Mouse (Mus musculus) lung, postnatal 0 days (tissue): Measurements from ENCODE around the gene Rundc3a. TPM values are rescaled to one million over a fixed set of nuclear protein-coding genes. Genes with fewer than 3 reads are reported as not detected.
A peak's percentile ranks its signal among the peaks of the same experiment; 100 is the strongest.
"Not testable (repeated sequence)": the region's sequence is repeated elsewhere in the genome, so short reads cannot be mapped to it uniquely, and the experiment has no call there.

Source experiments
- ATAC-seq: fragments of 200-750 bp; cut with Nextera tagmentation; 2 replicates; pipeline ENCODE4 v1.8.0; 2017; ENCODE audit warnings: moderate library complexity
- DNase-seq: peaks from one replicate; pipeline ENCODE4 v3.0.0-alpha.2; 2016; ENCODE audit warnings: low spot score
- H3K27ac ChIP-seq: fragments of 300-500 bp; sonication (generic); 2 replicates; pipeline ENCODE4 v1.5.1; 2014; ENCODE audit warnings: antibody characterized with exemption, mild to moderate bottlenecking, low read length, mixed read lengths
- H3K27me3 ChIP-seq: fragments of 300-500 bp; sonication (generic); replicated peaks from 2 replicates; pipeline ENCODE4 v1.6.1; 2014; ENCODE audit warnings: low read length, mixed read lengths; ENCODE audit not compliant: insufficient read depth
- H3K36me3 ChIP-seq: fragments of 300-500 bp; sonication (generic); 2 replicates; pipeline ENCODE4 v1.6.1; 2014; ENCODE audit warnings: low read length, mixed read lengths; ENCODE audit not compliant: insufficient read depth
- H3K4me1 ChIP-seq: fragments of 300-500 bp; sonication (generic); 2 replicates; pipeline ENCODE4 v1.6.1; 2014; ENCODE audit warnings: antibody characterized with exemption, low read depth, low read length, mixed read lengths; ENCODE audit not compliant: insufficient read depth
- H3K4me2 ChIP-seq: fragments of 300-500 bp; sonication (generic); replicated peaks from 2 replicates; pipeline ENCODE4 v1.6.1; 2014; ENCODE audit warnings: low read depth, mild to moderate bottlenecking, low read length, moderate library complexity, mixed read lengths
- H3K4me3 ChIP-seq: fragments of 300-500 bp; sonication (generic); 2 replicates; pipeline ENCODE4 v1.5.1; 2014; ENCODE audit warnings: low read depth, low read length
- H3K9ac ChIP-seq: fragments of 300-500 bp; sonication (generic); replicated peaks from 2 replicates; pipeline ENCODE4 v1.6.1; 2014; ENCODE audit warnings: low read depth, mild to moderate bottlenecking
- H3K9me3 ChIP-seq: fragments of 300-500 bp; sonication (generic); 2 replicates; pipeline ENCODE4 v1.6.1; 2016; ENCODE audit warnings: low read length, mixed read lengths
- CTCF ChIP-seq: IDR thresholded peaks from 2 replicates; pipeline ENCODE4 v1.5.1; 2016; ENCODE audit warnings: antibody characterized with exemption, mild to moderate bottlenecking
- EP300 ChIP-seq: IDR thresholded peaks from 2 replicates; pipeline ENCODE4 v1.6.1; 2016; ENCODE audit warnings: antibody characterized with exemption, mild to moderate bottlenecking, control low read depth
- WGBS: fragments of 180-500 bp; shearing (Covaris S2); extraction: QIAGEN DNeasy Blood & Tissue Kit; methylation state at CpG from one replicate; pipeline ENCODE4 v1.1.7; 2014; 5-methylcytosine and 5-hydroxymethylcytosine counted together
- polyA plus RNA-seq: library from polyadenylated mRNA; unstranded; fragments of >200 nt; fragmentation: Nextera tagmentation; extraction: Ambion mirVana; gene quantifications from 2 replicates; pipeline ENCODE4 v1.2.1, GENCODE M21; 2015

The Rundc3a gene
- polyA plus RNA-seq, 1 experiment from 2014 or later = 1.7 TPM

DNA sequence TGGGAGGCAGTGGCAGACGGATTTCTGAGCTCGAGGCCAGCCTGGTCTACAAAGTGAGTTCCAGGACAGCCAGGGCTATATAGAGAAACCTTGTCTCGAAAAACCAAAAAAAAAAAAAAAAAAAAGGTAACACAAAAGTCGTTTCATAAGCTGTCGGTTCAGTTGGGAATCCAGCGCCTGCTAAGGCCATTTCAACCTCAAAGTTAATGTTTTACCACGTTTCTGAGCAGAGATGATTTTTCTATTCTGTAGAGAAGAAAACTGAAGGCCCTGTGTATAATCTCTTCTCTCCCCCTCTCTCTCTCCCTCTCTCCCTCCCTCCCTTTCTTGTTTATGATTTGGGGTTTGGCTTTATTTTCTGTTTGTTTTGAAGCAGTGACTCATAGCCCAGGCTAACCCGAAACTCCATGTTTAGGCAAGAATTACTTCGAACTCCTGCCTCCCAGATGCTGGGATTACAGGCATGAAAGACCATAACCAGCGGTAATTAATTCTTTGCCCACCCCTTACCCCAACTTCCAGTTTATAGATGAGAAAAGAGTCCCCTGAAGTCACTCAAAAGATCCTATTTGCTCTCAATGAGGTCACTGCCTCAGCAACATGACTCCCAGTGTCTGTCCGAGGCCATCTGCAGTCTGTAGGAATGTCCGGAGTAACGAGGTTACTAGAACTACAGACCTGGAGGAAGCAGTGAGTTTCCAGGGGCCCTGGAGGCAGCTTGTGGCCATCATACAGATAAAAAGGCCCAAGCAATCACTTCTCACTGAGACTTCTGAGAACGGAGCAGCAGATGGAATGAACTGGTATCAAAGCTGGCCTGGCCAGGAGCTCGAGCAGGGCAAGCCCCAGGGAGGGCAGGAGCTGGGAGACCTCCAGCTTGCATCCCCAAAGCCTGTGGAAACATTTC is 15.9 kb downstream of the Rundc3a start:
- peak overlapping the region; percentile 74; the same call in 1 of the 2 replicates for H3K27ac ChIP-seq
- no peak for ATAC-seq
- H3K9me3 ChIP-seq = no peaks in the 10 kb centered on the region
- H3K27me3 ChIP-seq = no peaks in the 10 kb centered on the region
- no peaks in the 10 kb centered on the region; the same call in 1 of the 2 replicates for H3K36me3 ChIP-seq
- TF ChIP-seq CTCF = no peak
- H3K4me3 ChIP-seq = no peak overlapping the region
- peak overlapping the region; percentile 68 for H3K4me2 ChIP-seq
- 26% methylated on average over 15 of the region's 15 CpGs for WGBS
- DNase-seq = no peak
- H3K4me1 ChIP-seq = peaks cover 9% of the 10 kb centered on the region; the same call in 1 of the 2 replicates
- no peak overlapping the region for H3K9ac ChIP-seq

DNA sequence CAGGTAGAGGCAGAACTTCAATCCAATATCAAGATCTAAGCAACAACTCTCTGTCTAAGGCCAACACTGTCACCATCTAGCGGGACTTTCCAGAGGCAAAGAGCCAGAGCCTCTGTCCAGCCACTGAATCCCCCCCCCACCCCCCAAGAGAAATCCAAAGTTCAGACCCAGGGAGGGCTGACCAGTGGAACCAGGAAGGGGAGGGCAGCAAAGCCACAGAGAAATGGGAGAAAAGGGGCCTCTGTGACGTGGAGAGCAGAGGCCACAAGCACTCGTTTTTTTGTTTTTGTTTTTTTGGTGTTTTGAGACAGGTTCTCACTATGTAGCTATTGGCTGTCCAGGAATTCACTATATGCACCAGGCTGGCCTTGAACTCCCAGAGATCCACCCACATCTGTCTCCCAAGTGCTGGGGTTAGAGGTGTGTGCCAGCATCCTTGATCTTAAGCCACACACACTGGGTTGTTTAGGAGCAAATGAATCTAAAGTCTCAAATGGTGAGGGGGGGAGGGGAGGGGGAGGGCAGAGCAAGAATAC is 16.7 kb downstream of the Rundc3a start:
- Histone ChIP-seq H3K9ac (no peak overlapping the region), H3K27me3 (no peaks in the 10 kb centered on the region), H3K4me1 (peaks cover 9% of the 10 kb centered on the region; the same call in 1 of the 2 replicates), H3K36me3 (no peaks in the 10 kb centered on the region; the same call in 1 of the 2 replicates), H3K4me2 (no peak overlapping the region), H3K27ac (no peak overlapping the region), H3K4me3 (no peak overlapping the region), H3K9me3 (no peaks in the 10 kb centered on the region)
- TF ChIP-seq CTCF = no peak
- no peak for TF ChIP-seq EP300
- DNase-seq (no peak), ATAC-seq (no peak)
- 75% methylated on average over 3 of the region's 3 CpGs for WGBS

- 89% methylated on average over 3 of the region's 3 CpGs for WGBS
Measured at GRCm38 (mm10) chr11:102410345-102410744, 17.1 kb downstream of the Rundc3a start.

GRCm38 (mm10) chr11:102411061-102411460 is 17.9 kb downstream of the Rundc3a start:
- DNase-seq (no peak), ATAC-seq (no peak)
- Histone ChIP-seq H3K36me3 (no peaks in the 10 kb centered on the region), H3K4me1 (peaks cover 9% of the 10 kb centered on the region; the same call in 1 of the 2 replicates), H3K27me3 (no peaks in the 10 kb centered on the region), H3K9ac (no peak overlapping the region), H3K27ac (no peak overlapping the region), H3K4me2 (no peak overlapping the region), H3K9me3 (no peaks in the 10 kb centered on the region), H3K4me3 (no peak overlapping the region)
- 51% methylated on average over 3 of the region's 3 CpGs for WGBS
- TF ChIP-seq EP300 = no peak
- TF ChIP-seq CTCF = no peak

More at GRCm38 (mm10) chr11:102410345-102410744, 17.1 kb downstream of the Rundc3a start:
- H3K4me1 ChIP-seq, H3K27ac ChIP-seq, H3K9ac ChIP-seq, H3K36me3 ChIP-seq, H3K4me3 ChIP-seq, H3K4me2 ChIP-seq, ATAC-seq, H3K27me3 ChIP-seq, DNase-seq, H3K9me3 ChIP-seq: not testable (repeated sequence)

GRCm38 (mm10) chr11:102411704-102412103 is 18.5 kb downstream of the Rundc3a start:
- 3% methylated on average over 11 of the region's 11 CpGs for WGBS
- peak; percentile 22; the same call in 1 of the 2 replicates for ATAC-seq
- peaks cover 5% of the 10 kb centered on the region; the same call in 1 of the 2 replicates for H3K4me1 ChIP-seq
- no peaks in the 10 kb centered on the region for H3K9me3 ChIP-seq
- H3K36me3 ChIP-seq = no peaks in the 10 kb centered on the region
- DNase-seq = peak; percentile 97
- H3K4me2 ChIP-seq = no peak overlapping the region
- TF ChIP-seq CTCF (peak; percentile 95), EP300 (no peak)
- no peak overlapping the region for H3K27ac ChIP-seq
- no peak overlapping the region for H3K4me3 ChIP-seq
- no peak overlapping the region for H3K9ac ChIP-seq
- no peaks in the 10 kb centered on the region for H3K27me3 ChIP-seq

- no peak overlapping the region for H3K4me3 ChIP-seq
- no peaks in the 10 kb centered on the region for H3K36me3 ChIP-seq
- H3K27ac ChIP-seq = no peak overlapping the region
- TF ChIP-seq EP300 (no peak), CTCF (no peak)
- H3K9me3 ChIP-seq = no peaks in the 10 kb centered on the region
- peaks cover 5% of the 10 kb centered on the region; the same call in 1 of the 2 replicates for H3K4me1 ChIP-seq
- no peak overlapping the region for H3K4me2 ChIP-seq
- H3K9ac ChIP-seq = no peak overlapping the region
- WGBS = 70% methylated on average over 8 of the region's 8 CpGs
- DNase-seq (no peak), ATAC-seq (no peak)
- no peaks in the 10 kb centered on the region for H3K27me3 ChIP-seq
Measured at GRCm38 (mm10) chr11:102413059-102413458, 19.9 kb downstream of the Rundc3a start.
